Mouse (Mus musculus) embryonic fibroblast, embryonic 13.5 days (primary cell): ENCODE data around the gene Armc3.

Source experiments
- CTCF ChIP-seq: IDR thresholded peaks from 2 replicates; pipeline ENCODE4 v1.5.1; 2011; ENCODE audit warnings: mild to moderate bottlenecking, control low read depth, low read length, moderate library complexity, borderline replicate concordance; ENCODE audit not compliant: insufficient read depth
- POLR2A ChIP-seq: IDR thresholded peaks from 2 replicates; pipeline ENCODE4 v1.6.1; 2011; ENCODE audit warnings: low read depth, mild to moderate bottlenecking, control low read depth, low read length, moderate library complexity

- TF ChIP-seq CTCF (no peak), POLR2A (no peak)
Measured at GRCm38 (mm10) chr2:19350167-19350566, 151.1 kb downstream of the Armc3 start.
